In genomic region chr9:56928041-56928811, GRCm38 (mm10) we compare ENCODE assay signal across 8 mouse cellular contexts. TPM values are rescaled to one million over a fixed set of nuclear protein-coding genes. Genes with fewer than 3 reads are reported as not detected.
A peak's percentile ranks its signal among the peaks of the same experiment; 100 is the strongest.
DNase-seq lines count a peak whose midpoint lies in the region; ATAC-seq and TF ChIP-seq lines count a peak whose summit lies in the region.

TSS of gene Snx33 (minus strand) at chr9:56928371.

- H3K27ac ChIP-seq in embryonic facial prominence, embryonic 10.5 days (replicated peaks): peak within 1 kb of the TSS; percentile 96
- H3K27ac ChIP-seq in intestine, postnatal 0 days (ENCODE audit: low read depth, low read length): peak within 1 kb of the TSS; percentile 79
- peak within 1 kb of the TSS; percentile 74 for H3K27ac ChIP-seq in midbrain, embryonic 11.5 days (ENCODE audit: low read depth, low read length)

- H3K9me3 ChIP-seq in embryonic facial prominence, embryonic 10.5 days: no peaks in the 10 kb centered on the region
- H3K9me3 ChIP-seq in intestine, postnatal 0 days (ENCODE audit: control insufficient read depth): no peaks in the 10 kb centered on the region
- H3K9me3 ChIP-seq in midbrain, embryonic 11.5 days (ENCODE audit: control insufficient read depth, low read length): no peaks in the 10 kb centered on the region

- under 1% methylated on average over 50 of the region's 50 CpGs for WGBS in embryonic facial prominence, embryonic 10.5 days
- under 1% methylated on average over 49 of the region's 50 CpGs for WGBS in intestine, postnatal 0 days
- under 1% methylated on average over 43 of the region's 50 CpGs for WGBS in midbrain, embryonic 11.5 days

- peak; percentile 77 for ATAC-seq in intestine, postnatal 0 days
- peak; percentile 85 for ATAC-seq in midbrain, embryonic 11.5 days (ENCODE audit: low FRiP score)

- peak within 1 kb of the TSS; percentile 81 for H3K4me2 ChIP-seq in intestine, postnatal 0 days (replicated peaks; ENCODE audit: low read depth)
- H3K4me2 ChIP-seq in midbrain, embryonic 11.5 days: peak within 1 kb of the TSS; percentile 81

- intact Hi-C loops in left cerebral cortex, postnatal 4 days (cut with DNase I): no loop called here

- peaks cover 6% of the 10 kb centered on the region; the same call in 1 of the 2 replicates for H3K27me3 ChIP-seq in embryonic facial prominence, embryonic 10.5 days (replicated peaks; ENCODE audit: low read depth, poor library complexity, severe bottlenecking)
- peaks cover 15% of the 10 kb centered on the region for H3K27me3 ChIP-seq in intestine, postnatal 0 days (replicated peaks; ENCODE audit: control insufficient read depth, insufficient read depth, low read length)
- H3K27me3 ChIP-seq in midbrain, embryonic 11.5 days (ENCODE audit: control insufficient read depth, insufficient read depth, low read length): no peaks in the 10 kb centered on the region

- peak within 1 kb of the TSS; percentile 78 for H3K4me3 ChIP-seq in embryonic facial prominence, embryonic 10.5 days
- peak within 1 kb of the TSS; percentile 59 for H3K4me3 ChIP-seq in intestine, postnatal 0 days (ENCODE audit: low read depth, low read length)
- H3K4me3 ChIP-seq in midbrain, embryonic 11.5 days (ENCODE audit: low read depth, low read length): peak within 1 kb of the TSS; percentile 52

- peak; percentile 83 for TF ChIP-seq CTCF in intestine, postnatal 0 days (IDR thresholded peaks at IDR 0.05; ENCODE audit: low read depth)

- peaks cover 54% of the 10 kb centered on the region for H3K4me1 ChIP-seq in embryonic facial prominence, embryonic 10.5 days
- H3K4me1 ChIP-seq in intestine, postnatal 0 days (replicated peaks; ENCODE audit: control insufficient read depth, insufficient read depth, low read length): 0 out of 2 replicates have a peak, but pooled peaks cover 4% of the 10 kb centered on the region
- H3K4me1 ChIP-seq in midbrain, embryonic 11.5 days (ENCODE audit: control insufficient read depth, insufficient read depth, low read length): peaks cover 24% of the 10 kb centered on the region

- peak within 1 kb of the TSS; percentile 45 for H3K9ac ChIP-seq in intestine, postnatal 0 days (ENCODE audit: low read depth, low read length)
- peak within 1 kb of the TSS; percentile 73 for H3K9ac ChIP-seq in midbrain, embryonic 11.5 days (ENCODE audit: low read length)

- H3K36me3 ChIP-seq in embryonic facial prominence, embryonic 10.5 days (replicated peaks): peaks cover 30% of the 10 kb centered on the region
- H3K36me3 ChIP-seq in intestine, postnatal 0 days (ENCODE audit: control insufficient read depth, insufficient read depth): peaks cover 5% of the 10 kb centered on the region; the same call in 1 of the 2 replicates
- H3K36me3 ChIP-seq in midbrain, embryonic 11.5 days (ENCODE audit: control insufficient read depth, insufficient read depth, low read length): no peaks in the 10 kb centered on the region

- DNase-seq in adrenal gland, adult 8-10 months: peak; percentile 92
- peak; percentile 94 for DNase-seq in embryonic facial prominence, embryonic 10.5 days (ENCODE audit: low spot score)
- no peak for DNase-seq in gonadal fat pad, adult 2 months (ENCODE audit: low read depth)
- DNase-seq in left cerebral cortex, postnatal 4 days: peak; percentile 91
- peak; percentile 98 for DNase-seq in midbrain, embryonic 11.5 days (ENCODE audit: low spot score, missing footprints)
- peak; percentile 88 for DNase-seq in right cerebral cortex, postnatal 4 days
- DNase-seq in yolk sac, embryonic 10.5 days (ENCODE audit: low spot score): peak; percentile 94

RNA-seq across cellular contexts. Expression of gene Snx33, which starts in this region (rescaled TPM):
- 10 to 100 TPM; 31.4 to 52.0 (median 39.9) TPM for total RNA-seq in adrenal gland, adult 8-10 months (2022)
- 10.4 and 11.1 TPM in 2 replicates for polyA plus RNA-seq in embryonic facial prominence, embryonic 10.5 days (2016; fragmentation: Nextera tagmentation; extraction: Ambion mirVana)
- polyA plus RNA-seq in gonadal fat pad, adult 2 months (2012; rRNA removed): 14.4 and 17.4 TPM in 2 replicates
- polyA plus RNA-seq in intestine, postnatal 0 days (2015; fragmentation: Nextera tagmentation; extraction: Ambion mirVana): 2.0 and 2.5 TPM in 2 replicates
- total RNA-seq in left cerebral cortex, postnatal 4 days (2021): 1 to 10 TPM; 3.1 to 3.8 TPM
- polyA plus RNA-seq in midbrain, embryonic 11.5 days (2014; fragmentation: Nextera tagmentation; extraction: Ambion mirVana): 4.8 and 4.9 TPM in 2 replicates

Comparison
In these comparisons a context has a peak if more than half of its experiments do, and no peak if none do; other contexts are left out.
1. RNA of gene Snx33 (total RNA-seq): 31.4 to 52.0 TPM in adrenal gland, adult 8-10 months; 3.1 to 3.8 TPM in left cerebral cortex, postnatal 4 days; every median in the first group is over 4 times any median in the second.
2. Peak in every context shown above with its lines, with median percentiles within 50 percentile points of each other: H3K27ac ChIP-seq and H3K4me3 ChIP-seq.